Mouse (Mus musculus) embryonic facial prominence, embryonic 10.5 days (tissue): ENCODE measurements around the gene Unc93b1. TPM values are rescaled to one million over a fixed set of nuclear protein-coding genes. Genes with fewer than 3 reads are reported as not detected.

Experiments
- DNase-seq: peaks from one replicate; pipeline ENCODE4 v3.0.0-alpha.2; 2017; ENCODE audit warnings: low spot score
- H3K27ac ChIP-seq: fragments of 300-500 bp; sonication (generic); replicated peaks from 2 replicates; pipeline ENCODE4 v1.5.1; 2016; ENCODE audit warnings: mild to moderate bottlenecking
- H3K27me3 ChIP-seq: fragments of 300-500 bp; sonication (generic); replicated peaks from 2 replicates; pipeline ENCODE4 v1.6.1; 2016; ENCODE audit warnings: low read depth, mild to moderate bottlenecking; ENCODE audit not compliant: poor library complexity, severe bottlenecking
- H3K36me3 ChIP-seq: fragments of 300-500 bp; sonication (generic); replicated peaks from 2 replicates; pipeline ENCODE4 v1.6.1; 2016; ENCODE audit warnings: mild to moderate bottlenecking, moderate library complexity
- H3K4me1 ChIP-seq: fragments of 300-500 bp; sonication (generic); 2 replicates; pipeline ENCODE4 v1.6.1; 2016
- H3K4me3 ChIP-seq: fragments of 300-500 bp; sonication (generic); 2 replicates; pipeline ENCODE4 v1.5.1; 2016; ENCODE audit warnings: mild to moderate bottlenecking, moderate library complexity
- H3K9me3 ChIP-seq: fragments of 300-500 bp; sonication (generic); 2 replicates; pipeline ENCODE4 v1.6.1; 2016; ENCODE audit warnings: mild to moderate bottlenecking
- WGBS: fragments of 180-500 bp; shearing (Covaris S2); methylation state at CpG from one replicate; pipeline ENCODE4 v1.1.7; 2016; 5-methylcytosine and 5-hydroxymethylcytosine counted together
- polyA plus RNA-seq: library from polyadenylated mRNA; unstranded; fragments of >200 nt; fragmentation: Nextera tagmentation; extraction: Ambion mirVana; gene quantifications from 2 replicates; pipeline ENCODE4 v1.2.1, GENCODE M21; 2016

Gene Unc93b1
- polyA plus RNA-seq, 1 experiment from 2014 or later: 8.4 TPM

- H3K4me3 ChIP-seq: no peak overlapping the region
- H3K36me3 ChIP-seq: no peaks in the 10 kb centered on the region
- peaks cover 35% of the 10 kb centered on the region for H3K4me1 ChIP-seq
- H3K27ac ChIP-seq: peak overlapping the region; percentile 59
- no peaks in the 10 kb centered on the region for H3K9me3 ChIP-seq
- no peak for DNase-seq
- no peaks in the 10 kb centered on the region for H3K27me3 ChIP-seq
- WGBS: 53% methylated on average over 10 of the region's 10 CpGs
Observed at GRCm38 (mm10) chr19:3922661-3923371, 12.2 kb upstream of the Unc93b1 start.

DNA sequence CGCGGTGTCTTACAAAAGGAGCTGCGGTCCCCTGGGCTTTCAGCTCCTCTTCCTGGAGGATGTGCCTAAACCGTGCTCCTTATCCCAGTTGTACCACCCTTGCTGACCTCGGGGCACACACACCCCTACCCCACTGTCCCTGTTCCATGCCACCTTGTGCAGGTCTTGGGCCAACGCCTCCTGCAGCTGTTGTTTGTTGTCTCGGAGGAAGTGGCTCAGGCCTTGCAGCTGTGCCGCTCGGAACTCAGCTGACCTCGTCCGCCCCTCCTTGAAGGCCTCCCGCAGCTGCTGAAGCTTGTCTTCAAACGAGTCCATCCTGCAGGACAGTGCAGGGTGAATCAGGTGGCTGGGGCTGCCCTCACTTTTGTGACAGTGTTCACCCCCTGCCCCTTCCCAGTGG, 11.4 kb upstream of the Unc93b1 start:
- WGBS: 47% methylated on average over 13 of the region's 13 CpGs
- H3K9me3 ChIP-seq: no peaks in the 10 kb centered on the region
- H3K27ac ChIP-seq: peak overlapping the region; percentile 59
- H3K4me1 ChIP-seq: peaks cover 35% of the 10 kb centered on the region
- no peak overlapping the region for H3K4me3 ChIP-seq
- no peaks in the 10 kb centered on the region for H3K27me3 ChIP-seq
- no peak for DNase-seq
- no peaks in the 10 kb centered on the region for H3K36me3 ChIP-seq

DNA sequence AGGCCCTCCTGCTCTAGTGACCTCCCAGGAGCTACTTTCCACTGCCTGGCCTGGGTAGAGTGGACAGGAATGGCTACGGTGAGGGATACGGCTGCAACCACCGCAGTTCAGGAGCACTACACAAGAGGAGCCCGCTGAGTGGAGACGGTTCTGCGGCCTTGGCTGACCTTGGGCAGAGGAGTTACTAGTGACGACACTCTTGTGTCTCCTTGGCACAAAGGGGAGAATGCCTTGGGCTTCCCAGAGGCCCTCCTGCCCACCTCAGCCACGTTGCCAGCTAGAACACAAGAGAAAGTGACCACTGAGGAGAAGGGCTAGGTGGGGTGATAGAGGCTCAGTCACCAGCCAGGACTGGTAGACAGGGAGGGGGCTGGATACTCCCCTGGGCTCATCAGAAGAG, 10.8 kb upstream of the Unc93b1 start:
- Histone ChIP-seq H3K4me1 (peaks cover 39% of the 10 kb centered on the region), H3K4me3 (no peak overlapping the region), H3K27me3 (no peaks in the 10 kb centered on the region), H3K27ac (peak overlapping the region; percentile 59), H3K9me3 (no peaks in the 10 kb centered on the region), H3K36me3 (no peaks in the 10 kb centered on the region)
- DNase-seq: no peak
- WGBS: 89% methylated on average over 8 of the region's 8 CpGs

GRCm38 (mm10) chr19:3924868-3925267, 10.1 kb upstream of the Unc93b1 start:
- 93% methylated on average over 7 of the region's 7 CpGs for WGBS
- Histone ChIP-seq H3K36me3 (no peaks in the 10 kb centered on the region), H3K9me3 (no peaks in the 10 kb centered on the region), H3K4me1 (peaks cover 39% of the 10 kb centered on the region), H3K27me3 (no peaks in the 10 kb centered on the region), H3K27ac (no peak overlapping the region), H3K4me3 (no peak overlapping the region)
- no peak for DNase-seq

- no peak overlapping the region for H3K4me3 ChIP-seq
- no peaks in the 10 kb centered on the region for H3K36me3 ChIP-seq
- no peak overlapping the region for H3K27ac ChIP-seq
- 0 out of 2 replicates have a peak, but pooled peaks cover 4% of the 10 kb centered on the region for H3K27me3 ChIP-seq
- 78% methylated on average over 6 of the region's 6 CpGs for WGBS
- peaks cover 42% of the 10 kb centered on the region for H3K4me1 ChIP-seq
- no peaks in the 10 kb centered on the region for H3K9me3 ChIP-seq
- DNase-seq: no peak
Observed at GRCm38 (mm10) chr19:3925859-3926258, 9.1 kb upstream of the Unc93b1 start.

DNA sequence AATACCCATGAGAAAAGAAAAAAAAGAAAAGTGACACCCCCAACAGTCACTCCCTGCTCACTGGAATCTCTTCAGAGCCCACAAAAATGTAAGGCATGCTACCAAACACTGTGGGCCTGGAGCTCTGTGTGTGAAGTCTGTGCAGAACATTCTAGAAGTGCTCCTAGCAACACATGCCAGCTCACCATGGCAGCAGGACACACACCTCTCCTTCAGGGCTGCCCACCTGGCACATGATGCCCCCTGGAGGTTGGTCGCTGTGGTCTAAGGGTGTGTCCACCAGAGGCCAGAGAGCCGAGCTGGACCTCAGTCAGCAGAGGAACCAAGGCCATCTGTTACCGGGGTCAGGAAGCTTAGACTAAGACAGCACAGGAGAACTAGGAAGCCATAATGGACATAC, 8.7 kb upstream of the Unc93b1 start:
- H3K4me3 ChIP-seq: no peak overlapping the region
- no peaks in the 10 kb centered on the region for H3K9me3 ChIP-seq
- 0 out of 2 replicates have a peak, but pooled peaks cover 4% of the 10 kb centered on the region for H3K27me3 ChIP-seq
- 77% methylated on average over 3 of the region's 3 CpGs for WGBS
- DNase-seq: no peak
- H3K36me3 ChIP-seq: no peaks in the 10 kb centered on the region
- H3K27ac ChIP-seq: no peak overlapping the region
- H3K4me1 ChIP-seq: peaks cover 42% of the 10 kb centered on the region

- DNase-seq: no peak
Observed at GRCm38 (mm10) chr19:3926685-3927084, 8.3 kb upstream of the Unc93b1 start.

GRCm38 (mm10) chr19:3927989-3928388, 7.0 kb upstream of the Unc93b1 start:
- H3K36me3 ChIP-seq: no peaks in the 10 kb centered on the region
- 0 out of 2 replicates have a peak, but pooled peaks cover 4% of the 10 kb centered on the region for H3K27me3 ChIP-seq
- H3K4me1 ChIP-seq: peaks cover 38% of the 10 kb centered on the region
- no peak overlapping the region for H3K4me3 ChIP-seq
- H3K9me3 ChIP-seq: no peaks in the 10 kb centered on the region
- 87% methylated on average over 4 of the region's 4 CpGs for WGBS
- H3K27ac ChIP-seq: no peak overlapping the region
- no peak for DNase-seq

More at GRCm38 (mm10) chr19:3926685-3927084, 8.3 kb upstream of the Unc93b1 start:
- Histone ChIP-seq H3K27me3 (0 out of 2 replicates have a peak, but pooled peaks cover 4% of the 10 kb centered on the region), H3K36me3 (no peaks in the 10 kb centered on the region), H3K4me1 (peaks cover 42% of the 10 kb centered on the region), H3K4me3 (no peak overlapping the region), H3K27ac (no peak overlapping the region), H3K9me3 (no peaks in the 10 kb centered on the region)
- WGBS: 64% methylated on average over 6 of the region's 6 CpGs

GRCm38 (mm10) chr19:3928779-3929178, 6.2 kb upstream of the Unc93b1 start:
- Histone ChIP-seq H3K27ac (peak overlapping the region; percentile 67; the same call in 1 of the 2 replicates), H3K9me3 (no peaks in the 10 kb centered on the region), H3K27me3 (0 out of 2 replicates have a peak, but pooled peaks cover 4% of the 10 kb centered on the region), H3K36me3 (no peaks in the 10 kb centered on the region), H3K4me1 (peaks cover 30% of the 10 kb centered on the region), H3K4me3 (no peak overlapping the region)
- 81% methylated on average over 4 of the region's 4 CpGs for WGBS
- no peak for DNase-seq

DNA sequence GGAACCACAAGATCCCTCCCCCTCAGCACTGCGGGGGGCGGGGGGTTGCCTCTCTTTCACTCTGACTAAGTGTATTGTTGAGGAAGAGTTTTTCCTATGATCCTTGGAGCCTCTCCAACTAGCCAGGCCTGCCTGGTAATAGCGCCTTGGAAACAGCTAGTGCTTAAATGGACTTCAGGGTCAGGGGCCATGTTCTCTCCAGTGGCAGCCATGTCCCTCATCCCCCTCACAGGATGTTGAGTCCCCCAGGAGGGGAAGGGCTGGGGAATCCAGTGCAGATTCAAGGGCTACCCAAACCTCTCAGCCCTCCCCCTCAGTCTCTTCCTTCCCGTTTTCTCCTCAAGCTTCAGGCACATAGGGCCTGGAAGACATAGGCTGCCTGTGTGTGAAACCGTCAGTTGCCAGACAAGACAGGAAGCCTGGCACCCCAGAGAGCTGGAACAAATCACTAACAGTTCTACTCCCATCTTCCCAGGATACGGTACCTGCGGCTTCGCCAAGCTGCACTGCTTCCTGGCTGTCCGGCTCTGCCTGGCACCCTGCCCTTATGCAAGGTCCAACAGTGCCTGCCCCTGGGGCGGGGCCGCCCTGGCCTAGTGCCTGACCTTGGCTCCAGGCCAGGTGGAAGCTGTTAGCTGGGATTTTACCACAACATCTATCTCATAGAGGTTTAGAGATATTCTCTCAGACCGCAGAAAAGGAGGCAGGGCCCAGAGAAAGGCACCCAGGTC, 5.6 kb upstream of the Unc93b1 start, which contains the start of gene Aldh3b1:
Gene Aldh3b1 (minus strand): TSS at position 598 of the 731 bp plus-strand sequence.
- Histone ChIP-seq H3K4me1 (peaks cover 26% of the 10 kb centered on the region), H3K9me3 (no peaks in the 10 kb centered on the region), H3K36me3 (no peaks in the 10 kb centered on the region), H3K27me3 (0 out of 2 replicates have a peak, but pooled peaks cover 6% of the 10 kb centered on the region), H3K27ac (peak within 1 kb of the TSS; percentile 67), H3K4me3 (no peak within 1 kb of the TSS)
- DNase-seq: no peak
- 56% methylated on average over 12 of the region's 12 CpGs for WGBS

DNA sequence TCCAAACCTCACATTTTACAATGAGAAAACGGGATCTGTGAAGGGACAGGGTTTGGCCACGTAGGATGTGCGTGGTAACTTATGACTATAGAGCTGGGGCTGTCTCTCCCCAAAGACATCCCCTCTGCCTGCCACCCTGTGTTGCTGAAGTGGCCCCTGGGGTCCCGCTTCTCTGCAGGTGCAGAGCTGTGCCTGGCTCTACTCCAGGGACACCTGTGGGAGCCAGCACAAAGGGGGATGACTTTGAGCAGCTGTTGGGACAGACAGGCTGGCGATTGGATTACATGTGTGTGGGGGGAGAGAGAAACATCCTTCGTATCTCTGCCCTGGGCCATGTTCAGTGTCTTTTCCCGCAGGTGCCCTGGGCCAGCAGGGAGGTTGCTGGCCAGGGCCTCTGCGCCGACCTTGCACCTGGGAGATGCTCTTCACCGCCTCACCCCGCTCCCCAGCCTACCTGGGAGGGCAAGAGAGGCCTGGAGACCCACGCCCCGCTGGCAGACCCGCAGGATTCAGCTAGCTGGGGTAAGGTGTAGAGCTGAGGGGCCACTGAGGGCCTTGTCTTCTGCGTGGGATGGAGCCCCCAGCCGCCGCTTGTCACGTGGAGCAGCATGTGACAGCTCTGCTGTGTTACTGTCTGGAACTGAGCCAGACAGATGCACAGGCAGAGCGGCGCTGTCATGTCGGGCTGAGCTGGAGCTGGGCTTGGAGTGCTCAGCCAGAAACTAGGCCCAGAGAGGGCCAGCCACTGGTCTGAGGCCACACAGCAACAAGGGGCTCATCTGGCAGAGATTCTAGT, 4.5 kb upstream of the Unc93b1 start:
- WGBS: 79% methylated on average over 21 of the region's 21 CpGs
- Histone ChIP-seq H3K9me3 (no peaks in the 10 kb centered on the region), H3K4me3 (no peak overlapping the region), H3K36me3 (no peaks in the 10 kb centered on the region), H3K4me1 (peaks cover 32% of the 10 kb centered on the region), H3K27me3 (peaks cover 13% of the 10 kb centered on the region; the same call in 1 of the 2 replicates), H3K27ac (peak overlapping the region; percentile 67)
- DNase-seq: no peak

DNA sequence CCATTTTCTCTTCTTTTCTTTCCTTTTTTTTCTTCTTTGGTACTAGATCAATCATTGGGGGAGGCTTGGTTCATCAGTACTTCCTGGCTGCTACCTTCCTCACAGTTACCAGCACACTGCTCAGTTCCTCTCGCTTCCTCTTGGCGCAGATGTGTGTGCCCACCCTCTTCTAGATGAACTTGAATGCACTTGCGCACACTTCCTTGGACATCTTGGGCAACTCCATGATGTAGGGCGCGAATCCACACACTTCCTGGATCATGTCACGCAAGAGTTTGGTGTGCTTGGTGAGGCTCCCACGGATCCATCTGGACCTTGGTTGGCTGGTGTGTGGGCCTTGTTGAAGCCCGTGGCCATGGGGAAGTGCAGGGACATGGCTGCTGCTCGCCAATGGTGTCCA, 3.3 kb upstream of the Unc93b1 start:
- Histone ChIP-seq H3K27me3 (peaks cover 25% of the 10 kb centered on the region), H3K9me3 (no peaks in the 10 kb centered on the region), H3K4me1 (peaks cover 39% of the 10 kb centered on the region), H3K4me3 (no peak overlapping the region), H3K36me3 (no peaks in the 10 kb centered on the region), H3K27ac (no peak overlapping the region)
- no peak for DNase-seq
- 91% methylated on average over 9 of the region's 9 CpGs for WGBS
